In genomic region chr11:120304350-120304694, GRCm38 (mm10) we compare ENCODE assay signal across 9 mouse cellular contexts. TPM values are rescaled to one million over a fixed set of nuclear protein-coding genes. Genes with fewer than 3 reads are reported as not detected.
DNase-seq lines count a peak whose midpoint lies in the region; ATAC-seq and TF ChIP-seq lines count a peak whose summit lies in the region.
"Had no signal": no experiment of that assay in that cellular context is flagged by ENCODE, and none has a peak within 500 bp of the region (broad histone marks: within the 10 kb centered on the region; RNA-seq: fewer than 3 reads in every experiment).

No protein-coding gene starts in this region.

- peak; percentile 47 for DNase-seq in ovary, postnatal 36 days (ENCODE audit: low spot score)
- no peak for DNase-seq in ovary, postnatal 14 days (ENCODE audit: low spot score)
- DNase-seq in hindbrain, embryonic 11.5 days (ENCODE audit: low spot score): no peak
- DNase-seq in limb, embryonic 14.5 days (ENCODE audit: low spot score): no peak
- no peak for DNase-seq in embryo, embryonic 10.5 days (ENCODE audit: low spot score)
- no peak for DNase-seq in adrenal gland, adult 2 months
- no peak for DNase-seq in left cerebral cortex, adult 9 months (ENCODE audit: low spot score in 2 of 2)

- H3K27ac ChIP-seq in hindbrain, embryonic 11.5 days (ENCODE audit: low read depth, low read length): peak overlapping the region; percentile 79
- no peak overlapping the region for H3K27ac ChIP-seq in limb, embryonic 14.5 days (replicated peaks; ENCODE audit: low read depth, low read length)
- H3K27ac ChIP-seq in neural tube, embryonic 15.5 days (replicated peaks): peak overlapping the region; percentile 93

- WGBS in hindbrain, embryonic 11.5 days: 37% methylated on average over 5 of the region's 5 CpGs
- 24% methylated on average over 5 of the region's 5 CpGs for WGBS in limb, embryonic 14.5 days
- 32% methylated on average over 5 of the region's 5 CpGs for WGBS in neural tube, embryonic 15.5 days

- peaks cover 16% of the 10 kb centered on the region for H3K4me1 ChIP-seq in hindbrain, embryonic 11.5 days (replicated peaks; ENCODE audit: control insufficient read depth, insufficient read depth, low read length)
- peaks cover 46% of the 10 kb centered on the region for H3K4me1 ChIP-seq in limb, embryonic 14.5 days (ENCODE audit: control insufficient read depth, insufficient read depth, low read length)
- H3K4me1 ChIP-seq in neural tube, embryonic 15.5 days: peaks cover 49% of the 10 kb centered on the region

- H3K36me3 ChIP-seq in hindbrain, embryonic 11.5 days (ENCODE audit: control insufficient read depth, insufficient read depth, low read length): no peaks in the 10 kb centered on the region
- no peaks in the 10 kb centered on the region for H3K36me3 ChIP-seq in limb, embryonic 14.5 days (ENCODE audit: control insufficient read depth, insufficient read depth, low read length)
- H3K36me3 ChIP-seq in neural tube, embryonic 15.5 days: no peaks in the 10 kb centered on the region

- no peak overlapping the region; the same call in 1 of the 2 replicates for H3K4me2 ChIP-seq in hindbrain, embryonic 11.5 days (replicated peaks; ENCODE audit: low read depth, low read length)
- H3K4me2 ChIP-seq in limb, embryonic 14.5 days (replicated peaks; ENCODE audit: low read depth, low read length, severe bottlenecking): peak overlapping the region; percentile 70
- peak overlapping the region; percentile 82 for H3K4me2 ChIP-seq in neural tube, embryonic 15.5 days

- H3K9ac ChIP-seq in hindbrain, embryonic 11.5 days (ENCODE audit: low read depth, low read length): no peak overlapping the region
- no peak overlapping the region for H3K9ac ChIP-seq in limb, embryonic 14.5 days (ENCODE audit: low read depth, low read length, severe bottlenecking)
- peak overlapping the region; percentile 63; the same call in 1 of the 2 replicates for H3K9ac ChIP-seq in neural tube, embryonic 15.5 days (replicated peaks)

- no peak for TF ChIP-seq POLR2A in limb, embryonic 14.5 days (IDR thresholded peaks at IDR 0.05; ENCODE audit: borderline replicate concordance, extremely low read depth, insufficient read depth, insufficient read length)

- 0 out of 2 replicates have a peak, but pooled peaks cover 4% of the 10 kb centered on the region for H3K27me3 ChIP-seq in hindbrain, embryonic 11.5 days (ENCODE audit: control insufficient read depth, insufficient read depth, low read length)
- H3K27me3 ChIP-seq in limb, embryonic 14.5 days (ENCODE audit: control insufficient read depth, insufficient read depth, low read length): no peaks in the 10 kb centered on the region
- no peaks in the 10 kb centered on the region for H3K27me3 ChIP-seq in neural tube, embryonic 15.5 days (replicated peaks)

- no peak for ATAC-seq in hindbrain, embryonic 11.5 days (ENCODE audit: low FRiP score)
- no peak for ATAC-seq in limb, embryonic 14.5 days (ENCODE audit: low FRiP score, low read depth)
- no peak for ATAC-seq in neural tube, embryonic 15.5 days (ENCODE audit: low FRiP score)

- no peaks in the 10 kb centered on the region for H3K9me3 ChIP-seq in hindbrain, embryonic 11.5 days (ENCODE audit: control insufficient read depth, low read length)
- H3K9me3 ChIP-seq in limb, embryonic 14.5 days (ENCODE audit: control insufficient read depth, low read length): no peaks in the 10 kb centered on the region
- H3K9me3 ChIP-seq in neural tube, embryonic 15.5 days (replicated peaks): no peaks in the 10 kb centered on the region

- no peak overlapping the region; the same call in 1 of the 2 replicates for H3K4me3 ChIP-seq in hindbrain, embryonic 11.5 days (ENCODE audit: low read depth, low read length)
- H3K4me3 ChIP-seq in limb, embryonic 14.5 days (replicated peaks; ENCODE audit: low read length): peak overlapping the region; percentile 48
- H3K4me3 ChIP-seq in neural tube, embryonic 15.5 days (replicated peaks): peak overlapping the region; percentile 49; the same call in 1 of the 2 replicates

RNA-seq across cellular contexts. Expression of gene Actg1, which starts 44.0 kb away (rescaled TPM):
- polyA plus RNA-seq in hindbrain, embryonic 11.5 days (2014; fragmentation: Nextera tagmentation; extraction: Ambion mirVana): 3,592 and 3,665 TPM in 2 replicates
- 1,359 and 1,631 TPM in 2 replicates for polyA plus RNA-seq in limb, embryonic 14.5 days (2012; rRNA removed)
- 2,223 and 2,513 TPM in 2 replicates for polyA plus RNA-seq in limb, embryonic 14.5 days (2014; fragmentation: Nextera tagmentation; extraction: Ambion mirVana)
- polyA plus RNA-seq in neural tube, embryonic 15.5 days (2015; fragmentation: Nextera tagmentation; extraction: Ambion mirVana): 3,602 and 3,776 TPM in 2 replicates
- total RNA-seq in adrenal gland, adult 2 months (2021): 1,000 to 10,000 TPM in 1 of 2 experiments, 100 to 1,000 TPM in 1; 913 to 1,618 TPM
- 531 and 632 TPM in 2 replicates for polyA plus RNA-seq in adrenal gland, adult 2 months (2012; rRNA removed)

RNA-seq across cellular contexts. Expression of gene Fscn2, which starts 57.0 kb away (rescaled TPM):
- 1.1 and 1.5 TPM in 2 replicates for polyA plus RNA-seq in hindbrain, embryonic 11.5 days (2014; fragmentation: Nextera tagmentation; extraction: Ambion mirVana)
- polyA plus RNA-seq in limb, embryonic 14.5 days (2012; rRNA removed): 0.32 and 0.36 TPM in 2 replicates
- polyA plus RNA-seq in limb, embryonic 14.5 days (2014; fragmentation: Nextera tagmentation; extraction: Ambion mirVana): 0.88 and 1.6 TPM in 2 replicates
- polyA plus RNA-seq in neural tube, embryonic 15.5 days (2015; fragmentation: Nextera tagmentation; extraction: Ambion mirVana): 0.64 and 1.4 TPM in 2 replicates
- total RNA-seq in adrenal gland, adult 2 months (2021): under 1 TPM; 0.17 to 0.58 TPM
- 0.16 and 0.22 TPM in 2 replicates for polyA plus RNA-seq in adrenal gland, adult 2 months (2012; rRNA removed)
- total RNA-seq: megakaryocyte progenitor cell, adult 5-6 weeks had no signal
